Mouse (Mus musculus): ENCODE results near the gene Pp2d1.
"Not testable (repeated sequence)": the region's sequence is repeated elsewhere in the genome, so short reads cannot be mapped to it uniquely, and the experiment has no call there.

DNA sequence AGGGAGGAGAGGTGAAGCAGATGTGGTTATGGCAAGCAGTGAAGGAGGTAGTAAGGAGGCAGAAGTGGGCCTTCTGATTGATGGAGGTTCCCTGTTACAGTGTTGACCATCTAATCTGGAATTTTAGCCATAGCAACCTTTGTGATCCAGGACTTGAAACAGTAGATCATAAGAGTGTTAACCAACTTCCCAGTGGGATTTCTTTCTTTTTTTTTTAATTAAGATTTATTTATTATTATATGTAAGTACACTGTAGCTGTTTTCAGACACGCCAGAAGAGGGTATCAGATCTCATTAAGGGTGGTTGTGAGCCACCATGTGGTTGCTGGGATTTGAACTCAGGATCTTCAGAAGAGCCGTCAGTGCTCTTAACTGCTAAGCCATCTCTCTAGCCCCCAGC lies at the start of gene Pp2d1:
- not testable (repeated sequence) for TF ChIP-seq CTCF (IDR thresholded peaks at IDR 0.05; ENCODE audit: low read depth, low read length); EP300 (IDR thresholded peaks at IDR 0.05; ENCODE audit: insufficient read depth, low read depth, low read length)

All from ES-Bruce4 (cell line).